ENCODE assay signal across 19 mouse cellular contexts in the genomic region with DNA sequence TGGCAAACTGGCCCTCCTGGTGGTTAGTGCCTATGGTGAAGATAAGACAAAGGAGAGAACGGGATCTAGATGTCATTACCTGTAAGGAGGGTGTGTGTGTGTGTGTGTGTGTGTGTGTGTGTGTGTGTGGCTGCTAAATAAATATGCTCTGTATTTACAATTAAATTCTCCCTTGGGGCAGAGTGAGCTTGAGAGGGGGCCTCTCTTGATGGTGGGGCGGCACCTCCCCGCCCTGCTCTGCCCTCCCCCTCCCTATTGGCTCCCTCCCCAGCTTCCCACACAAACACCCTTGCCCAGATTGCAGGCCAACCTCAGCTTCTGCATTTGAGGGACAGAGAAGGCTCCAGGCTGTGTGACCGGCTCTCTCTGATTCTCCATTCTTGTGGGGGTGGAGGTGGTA. TPM values are rescaled to one million over a fixed set of nuclear protein-coding genes. Genes with fewer than 3 reads are reported as not detected.
DNase-seq lines count a peak whose midpoint lies in the region; ATAC-seq and TF ChIP-seq lines count a peak whose summit lies in the region.
"Had no signal": no experiment of that assay in that cellular context is flagged by ENCODE, and none has a peak within 500 bp of the region (broad histone marks: within the 10 kb centered on the region; RNA-seq: fewer than 3 reads in every experiment).

No protein-coding gene starts in this region.

- H3K9me3 ChIP-seq in heart, embryonic 13.5 days = no peaks in the 10 kb centered on the region
- no peaks in the 10 kb centered on the region for H3K9me3 ChIP-seq in embryonic facial prominence, embryonic 15.5 days (replicated peaks)
- no peaks in the 10 kb centered on the region for H3K9me3 ChIP-seq in limb, embryonic 15.5 days
- H3K9me3 ChIP-seq: hindbrain, embryonic 12.5 days; midbrain, embryonic 13.5 days had no signal

- H3ac ChIP-seq in myocyte (ENCODE audit: control insufficient read depth, insufficient read length) = no peak overlapping the region

- H3K4me2 ChIP-seq in heart, embryonic 13.5 days = peak overlapping the region; percentile 76; the same call in 1 of the 2 replicates
- peak overlapping the region; percentile 78 for H3K4me2 ChIP-seq in embryonic facial prominence, embryonic 15.5 days (replicated peaks)
- 0 out of 2 replicates have a peak overlapping the region, but pooled peaks have one; percentile 25 for H3K4me2 ChIP-seq in limb, embryonic 15.5 days
- H3K4me2 ChIP-seq in myocyte (ENCODE audit: low read depth) = peak overlapping the region; percentile 81
- H3K4me2 ChIP-seq: hindbrain, embryonic 12.5 days; liver, embryonic 11.5 days; midbrain, embryonic 13.5 days had no signal

- no peak for DNase-seq in heart, postnatal 4 days
- DNase-seq in kidney, postnatal 25 days = no peak
- no peak for DNase-seq in left cerebral cortex, adult 11 months (ENCODE audit: low spot score)
- DNase-seq: adrenal gland, postnatal 14 days; cerebellum, adult 2 months; forebrain, postnatal 0 days; gastrocnemius, postnatal 10 days; kidney, postnatal 14 days; layer of hippocampus, adult 9-11 months; thymus, adult 18-20 months had no signal

- H3K79me2 ChIP-seq in myocyte (ENCODE audit: control insufficient read depth, insufficient read depth) = peaks cover 66% of the 10 kb centered on the region

- peaks cover 37% of the 10 kb centered on the region for H3K4me1 ChIP-seq in heart, embryonic 13.5 days
- peaks cover 34% of the 10 kb centered on the region for H3K4me1 ChIP-seq in embryonic facial prominence, embryonic 15.5 days
- H3K4me1 ChIP-seq in limb, embryonic 15.5 days = peaks cover 29% of the 10 kb centered on the region

- no peak for ATAC-seq in heart, embryonic 13.5 days (ENCODE audit: extremely low read depth, insufficient number of reproducible peaks, low FRiP score, low TSS enrichment)
- no peak for ATAC-seq in embryonic facial prominence, embryonic 15.5 days (ENCODE audit: insufficient number of reproducible peaks, low FRiP score, low TSS enrichment, low read depth)
- ATAC-seq in limb, embryonic 15.5 days (ENCODE audit: insufficient number of reproducible peaks, low FRiP score, low TSS enrichment, low read depth) = no peak
- ATAC-seq: CD4-positive, CD25-positive, alpha-beta regulatory T cell, adult 4 months; forebrain, postnatal 0 days; midbrain, embryonic 13.5 days had no signal

- H3K36me3 ChIP-seq in heart, embryonic 13.5 days = no peaks in the 10 kb centered on the region
- H3K36me3 ChIP-seq in embryonic facial prominence, embryonic 15.5 days = no peaks in the 10 kb centered on the region
- no peaks in the 10 kb centered on the region for H3K36me3 ChIP-seq in limb, embryonic 15.5 days
- peaks cover 15% of the 10 kb centered on the region for H3K36me3 ChIP-seq in myocyte (ENCODE audit: control insufficient read depth, insufficient read depth)
- H3K36me3 ChIP-seq: hindbrain, embryonic 12.5 days; midbrain, embryonic 13.5 days had no signal

- 49% methylated on average over 4 of the region's 4 CpGs for WGBS in heart, embryonic 13.5 days
- WGBS in embryonic facial prominence, embryonic 15.5 days = 49% methylated on average over 4 of the region's 4 CpGs
- WGBS in limb, embryonic 15.5 days = 39% methylated on average over 4 of the region's 4 CpGs

- peaks cover 15% of the 10 kb centered on the region; the same call in 1 of the 2 replicates for H3K27me3 ChIP-seq in heart, embryonic 13.5 days (replicated peaks)
- no peaks in the 10 kb centered on the region for H3K27me3 ChIP-seq in embryonic facial prominence, embryonic 15.5 days
- peaks cover 4% of the 10 kb centered on the region; the same call in 1 of the 2 replicates for H3K27me3 ChIP-seq in limb, embryonic 15.5 days
- H3K27me3 ChIP-seq in myocyte (ENCODE audit: control insufficient read depth, insufficient read depth, insufficient read length) = no peaks in the 10 kb centered on the region

- H3K27ac ChIP-seq in heart, embryonic 13.5 days (replicated peaks) = peak overlapping the region; percentile 83
- peak overlapping the region; percentile 48; the same call in 1 of the 2 replicates for H3K27ac ChIP-seq in embryonic facial prominence, embryonic 15.5 days (replicated peaks)
- H3K27ac ChIP-seq in limb, embryonic 15.5 days = no peak overlapping the region
- H3K27ac ChIP-seq: hindbrain, embryonic 12.5 days; midbrain, embryonic 13.5 days had no signal

- H3K4me3 ChIP-seq in heart, embryonic 13.5 days = no peak overlapping the region
- H3K4me3 ChIP-seq in embryonic facial prominence, embryonic 15.5 days (replicated peaks) = peak overlapping the region; percentile 62
- peak overlapping the region; percentile 12 for H3K4me3 ChIP-seq in limb, embryonic 15.5 days
- peak overlapping the region; percentile 87 for H3K4me3 ChIP-seq in myocyte
- H3K4me3 ChIP-seq: hindbrain, embryonic 12.5 days; midbrain, embryonic 13.5 days had no signal

- peak overlapping the region; percentile 52; the same call in 1 of the 2 replicates for H3K9ac ChIP-seq in heart, embryonic 13.5 days
- H3K9ac ChIP-seq in embryonic facial prominence, embryonic 15.5 days = no peak overlapping the region
- no peak overlapping the region for H3K9ac ChIP-seq in limb, embryonic 15.5 days
- H3K9ac ChIP-seq: forebrain, postnatal 0 days; hindbrain, embryonic 12.5 days; midbrain, embryonic 13.5 days had no signal

- peak; percentile 39 for TF ChIP-seq POLR2A in myocyte (IDR thresholded peaks at IDR 0.05; ENCODE audit: insufficient read length, low read depth)

TF ChIP-seq in myocyte, 11 proteins besides CTCF, POLR2A, EP300 and RAD21:
- TF ChIP-seq E2F4 (IDR thresholded peaks at IDR 0.05; ENCODE audit: insufficient read depth) (no peak), POLR2AphosphoS2 (IDR thresholded peaks at IDR 0.05; ENCODE audit: insufficient read length, low read depth) (no peak), REST (IDR thresholded peaks at IDR 0.05; ENCODE audit: insufficient read depth, insufficient read length) (no peak), USF1 (IDR thresholded peaks at IDR 0.05; ENCODE audit: low read depth) (no peak), MYOG (IDR thresholded peaks at IDR 0.05; ENCODE audit: control insufficient read depth in 1 of 3, insufficient read depth in 1 of 3, insufficient read length in 2 of 3, low read depth in 2 of 3) (no peak), SRF (IDR thresholded peaks at IDR 0.05; ENCODE audit: control insufficient read depth, insufficient read length, low read depth) (no peak), TCF12 (IDR thresholded peaks at IDR 0.05; ENCODE audit: insufficient read depth, poor library complexity, severe bottlenecking) (no peak), MAX (IDR thresholded peaks at IDR 0.05; ENCODE audit: low read depth) (no peak), TCF3 (IDR thresholded peaks at IDR 0.05; ENCODE audit: insufficient read length, low read depth) (no peak), MYOD1 (IDR thresholded peaks at IDR 0.05; ENCODE audit: control insufficient read depth in 1 of 3, insufficient read length in 2 of 3, low read depth in 2 of 3) (no peak), CEBPB (IDR thresholded peaks at IDR 0.05; ENCODE audit: insufficient read depth, poor library complexity, severe bottlenecking) (no peak)

RNA-seq across cellular contexts. Expression of gene Emp2, which starts 1.8 kb away (rescaled TPM):
- polyA plus RNA-seq in heart, embryonic 13.5 days (2015; fragmentation: Nextera tagmentation; extraction: Ambion mirVana) = 23.3 and 23.9 TPM in 2 replicates
- 10 to 100 TPM; 41.5 to 42.5 TPM for total RNA-seq in heart, postnatal 4 days (2021)
- polyA plus RNA-seq in embryonic facial prominence, embryonic 15.5 days (2015; fragmentation: Nextera tagmentation; extraction: Ambion mirVana) = 76.9 and 79.5 TPM in 2 replicates
- 85.2 and 88.8 TPM in 2 replicates for polyA plus RNA-seq in limb, embryonic 15.5 days (2015; fragmentation: Nextera tagmentation; extraction: Ambion mirVana)
- polyA plus RNA-seq in myocyte (2012; fragmentation: generic; extraction: Trizol) = 212 TPM
- total RNA-seq: MEL had no signal
- polyA plus RNA-seq: CD4-positive, CD25-positive, alpha-beta regulatory T cell, adult 4 months had no signal

Comparison
In these comparisons a context has a peak if more than half of its experiments do, and no peak if none do; other contexts are left out.
1. H3K4me2 ChIP-seq: peak in every context shown above with its lines; median percentile 81 in myocyte; 78 in embryonic facial prominence, embryonic 15.5 days; 76 in heart, embryonic 13.5 days; 25 in limb, embryonic 15.5 days.